Mouse (Mus musculus) urinary bladder, postnatal 0 days (tissue): ENCODE measurements around the gene Tmem160. TPM values are rescaled to one million over a fixed set of nuclear protein-coding genes. Genes with fewer than 3 reads are reported as not detected.

Experiments
- polyA plus RNA-seq: library from polyadenylated mRNA; unstranded; fragments of >200 nt; fragmentation: Nextera tagmentation; extraction: Ambion mirVana; gene quantifications from 2 replicates; pipeline ENCODE4 v1.2.1, GENCODE M21; 2015

Tmem160 gene
- 76.6 and 78.8 TPM in 2 replicates for polyA plus RNA-seq

GRCm38 (mm10) chr7:16452587-16453073 is at the start of gene Tmem160:
Tmem160 (plus strand) TSS chr7:16452779.

DNA sequence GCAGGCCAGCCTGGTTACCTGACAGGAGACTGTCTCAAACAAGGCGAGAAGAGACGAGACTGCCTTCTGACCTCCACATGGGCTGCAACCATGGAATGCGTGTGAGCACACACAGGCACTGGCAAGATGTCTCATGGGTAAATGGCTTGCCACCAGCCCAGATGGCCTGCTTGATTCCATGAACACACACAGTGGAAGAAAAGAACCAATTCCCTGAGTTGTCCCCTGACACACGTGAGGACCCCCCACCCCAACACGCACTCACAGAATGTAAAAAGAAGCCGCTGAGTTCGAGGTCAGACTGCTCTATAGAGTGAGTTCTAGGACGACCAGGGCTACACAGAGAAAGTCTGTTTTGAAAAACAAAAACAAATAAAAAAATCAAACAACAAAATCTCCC is 25.0 kb downstream of the Tmem160 start, which contains the start of gene Npas1:
TSS of gene Npas1 (minus strand) at position 101 of the 400 bp plus-strand sequence.

Other genes with a start within 250 kb of the Tmem160 start
- gene Dhx34, start 230.7 kb upstream of the Tmem160 start, polyA plus RNA-seq: 6.5 and 8.6 TPM in 2 replicates
- 0.46 and 0.77 TPM in 2 replicates for gene C5ar2, start 208.6 kb upstream of the Tmem160 start, polyA plus RNA-seq
- 14.5 and 29.6 TPM in 2 replicates for gene C5ar1, start 193.2 kb upstream of the Tmem160 start, polyA plus RNA-seq
- 14.6 and 17.1 TPM in 2 replicates for gene Inafm1, start 179.2 kb upstream of the Tmem160 start, polyA plus RNA-seq
- 8.4 and 9.7 TPM in 2 replicates for gene Ccdc9, start 166.0 kb upstream of the Tmem160 start, polyA plus RNA-seq
- 3.0 and 3.7 TPM in 2 replicates for gene Bbc3, start 144.4 kb upstream of the Tmem160 start, polyA plus RNA-seq
- gene Sae1, start 65.0 kb upstream of the Tmem160 start, polyA plus RNA-seq: 145 and 166 TPM in 2 replicates
- gene Zc3h4, start 51.9 kb upstream of the Tmem160 start, polyA plus RNA-seq: 6.7 and 7.0 TPM in 2 replicates
- 0.17 and 0.27 TPM in 2 replicates for gene Npas1, start 24.9 kb downstream of the Tmem160 start, polyA plus RNA-seq
- gene Arhgap35, start 162.2 kb downstream of the Tmem160 start, polyA plus RNA-seq: 6.3 and 7.7 TPM in 2 replicates
- gene Ceacam15, start 222.9 kb downstream of the Tmem160 start, polyA plus RNA-seq: not detected in 2 replicates